Mouse (Mus musculus): ENCODE results near the gene Klk15.

DNA sequence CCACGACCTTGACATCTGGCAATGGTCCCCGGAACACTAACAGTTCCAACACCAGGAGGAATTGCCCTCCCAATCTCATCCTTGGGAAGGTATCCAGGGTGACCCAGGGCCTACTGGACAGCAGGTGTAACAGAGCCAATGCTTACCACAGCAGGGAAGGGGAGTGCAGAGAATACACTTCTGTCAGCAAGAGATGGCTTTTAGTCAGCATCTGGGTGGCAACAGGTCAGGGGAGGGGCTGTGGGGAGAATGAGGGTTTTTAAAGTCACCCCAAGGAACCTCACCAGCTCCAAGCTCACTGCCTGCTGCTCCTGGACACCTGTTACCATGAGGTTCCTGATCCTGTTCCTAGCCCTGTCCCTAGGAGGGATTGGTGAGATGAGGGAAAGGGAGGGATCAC lies 16.8 kb downstream of the Klk15 start, which contains the start of gene Klk1b8:
- no peak for TF ChIP-seq POLR2A (IDR thresholded peaks at IDR 0.05; ENCODE audit: control insufficient read depth, low read depth, low read length)
- TF ChIP-seq CTCF (IDR thresholded peaks at IDR 0.05; ENCODE audit: control insufficient read depth, insufficient read depth, insufficient replicate concordance, low read depth, low read length), result no peak
